Mouse (Mus musculus): ENCODE data around the gene Ache.

DNA sequence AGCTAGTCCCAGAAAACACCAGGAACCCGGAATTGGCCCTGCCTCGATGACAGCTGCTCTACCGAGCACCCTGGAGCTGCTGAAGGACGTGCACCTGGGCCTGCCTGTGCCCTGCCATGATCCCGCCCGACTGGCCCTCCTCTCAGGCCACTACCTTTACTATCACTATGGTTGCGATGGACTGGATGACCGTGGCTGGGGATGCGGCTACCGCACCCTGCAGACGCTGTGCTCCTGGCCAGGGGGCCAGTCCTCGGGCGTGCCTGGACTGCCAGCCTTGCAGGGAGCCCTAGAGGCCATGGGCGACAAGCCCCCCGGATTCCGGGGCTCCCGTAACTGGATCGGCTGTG, 7.4 kb downstream of the Ache start:
- no peak for TF ChIP-seq MYC (IDR thresholded peaks at IDR 0.05; ENCODE audit: low read depth, low read length)
- no peak for TF ChIP-seq CTCF (conservative IDR thresholded peaks at IDR 0.05 in 1 of 2, IDR thresholded peaks at IDR 0.05 in 1 of 2; ENCODE audit: low read depth in 2 of 2, low read length in 2 of 2)
- TF ChIP-seq ZKSCAN1 (IDR thresholded peaks at IDR 0.05; ENCODE audit: borderline replicate concordance, low read depth, low read length), result no peak
- TF ChIP-seq POLR2AphosphoS2 (IDR thresholded peaks at IDR 0.05; ENCODE audit: low read depth, low read length), result no peak
- no peak for TF ChIP-seq E2F4 (IDR thresholded peaks at IDR 0.05; ENCODE audit: insufficient replicate concordance, low read depth, low read length)
- TF ChIP-seq RAD21 (IDR thresholded peaks at IDR 0.05; ENCODE audit: low read depth, low read length), result no peak
- TF ChIP-seq USF1 (IDR thresholded peaks at IDR 0.05; ENCODE audit: low read depth, low read length), result no peak
- TF ChIP-seq HCFC1 (IDR thresholded peaks at IDR 0.05; ENCODE audit: low read depth, low read length), result no peak

All from CH12.LX (cell line).